21 mouse cellular contexts compared by ENCODE assay signal in the genomic region with DNA sequence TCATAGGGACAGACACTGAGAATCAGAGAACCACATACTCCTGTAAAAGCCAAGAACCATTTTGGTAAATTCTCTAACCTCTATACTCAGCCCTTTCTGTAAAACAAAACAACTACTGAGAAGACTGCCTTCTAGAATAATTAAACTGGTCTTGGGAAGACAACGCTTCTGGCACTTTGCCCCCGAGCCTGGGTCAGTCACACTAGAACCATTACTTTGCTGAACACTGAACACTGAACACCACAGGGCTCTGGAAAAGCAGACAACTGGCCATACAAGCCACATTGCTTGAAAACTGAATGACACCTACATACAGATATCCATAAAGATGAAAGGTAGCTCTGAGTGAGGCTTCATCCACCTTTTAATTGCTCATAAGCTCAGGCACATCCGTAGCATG.
"Had no signal": no experiment of that assay in that cellular context is flagged by ENCODE, and none has a peak within 500 bp of the region (broad histone marks: within the 10 kb centered on the region; RNA-seq: fewer than 3 reads in every experiment).

No protein-coding gene starts in this region.

- ATAC-seq: intestine, postnatal 0 days; liver, postnatal 0 days; lung, postnatal 0 days; midbrain, embryonic 15.5 days had no signal

- H3K27me3 ChIP-seq: limb, embryonic 15.5 days; midbrain, embryonic 12.5 days; midbrain, embryonic 15.5 days; neural tube, embryonic 12.5 days; neural tube, embryonic 15.5 days had no signal

- DNase-seq: left cerebral cortex, postnatal 4 days; liver, postnatal 0 days; lung, embryonic 14.5 days; right cerebral cortex, adult 18-20 months; right cerebral cortex, postnatal 14 days; right cerebral cortex, postnatal 4 days; thymus, adult 2 months; thymus, postnatal 14 days; thymus, postnatal 4 days had no signal

- H3K9me3 ChIP-seq: limb, embryonic 12.5 days; limb, embryonic 15.5 days; midbrain, embryonic 12.5 days; midbrain, embryonic 15.5 days; neural tube, embryonic 12.5 days; neural tube, embryonic 15.5 days had no signal

- H3K4me3 ChIP-seq: limb, embryonic 12.5 days; limb, embryonic 15.5 days; midbrain, embryonic 12.5 days; midbrain, embryonic 15.5 days; neural tube, embryonic 12.5 days; neural tube, embryonic 15.5 days had no signal

- H3K36me3 ChIP-seq: limb, embryonic 12.5 days; limb, embryonic 15.5 days; midbrain, embryonic 12.5 days; midbrain, embryonic 15.5 days; neural tube, embryonic 12.5 days; neural tube, embryonic 15.5 days had no signal

- H3K4me1 ChIP-seq: limb, embryonic 12.5 days; limb, embryonic 15.5 days; midbrain, embryonic 15.5 days; neural tube, embryonic 12.5 days; neural tube, embryonic 15.5 days had no signal

- H3K4me2 ChIP-seq: limb, embryonic 12.5 days; limb, embryonic 15.5 days; liver, embryonic 11.5 days; lung, embryonic 14.5 days; midbrain, embryonic 12.5 days; midbrain, embryonic 15.5 days; neural tube, embryonic 12.5 days; neural tube, embryonic 15.5 days had no signal

- H3K9ac ChIP-seq: limb, embryonic 12.5 days; limb, embryonic 15.5 days; liver, embryonic 14.5 days; liver, postnatal 0 days; lung, embryonic 14.5 days; midbrain, embryonic 12.5 days; midbrain, embryonic 15.5 days; neural tube, embryonic 12.5 days; neural tube, embryonic 15.5 days had no signal

- H3K27ac ChIP-seq: limb, embryonic 12.5 days; limb, embryonic 15.5 days; liver, embryonic 14.5 days; macrophage; midbrain, embryonic 12.5 days; midbrain, embryonic 15.5 days; neural tube, embryonic 12.5 days; neural tube, embryonic 15.5 days; stomach, postnatal 0 days had no signal
